Mouse (Mus musculus): Measurements from ENCODE around the gene Tsn.

Gene Tsn

DNA sequence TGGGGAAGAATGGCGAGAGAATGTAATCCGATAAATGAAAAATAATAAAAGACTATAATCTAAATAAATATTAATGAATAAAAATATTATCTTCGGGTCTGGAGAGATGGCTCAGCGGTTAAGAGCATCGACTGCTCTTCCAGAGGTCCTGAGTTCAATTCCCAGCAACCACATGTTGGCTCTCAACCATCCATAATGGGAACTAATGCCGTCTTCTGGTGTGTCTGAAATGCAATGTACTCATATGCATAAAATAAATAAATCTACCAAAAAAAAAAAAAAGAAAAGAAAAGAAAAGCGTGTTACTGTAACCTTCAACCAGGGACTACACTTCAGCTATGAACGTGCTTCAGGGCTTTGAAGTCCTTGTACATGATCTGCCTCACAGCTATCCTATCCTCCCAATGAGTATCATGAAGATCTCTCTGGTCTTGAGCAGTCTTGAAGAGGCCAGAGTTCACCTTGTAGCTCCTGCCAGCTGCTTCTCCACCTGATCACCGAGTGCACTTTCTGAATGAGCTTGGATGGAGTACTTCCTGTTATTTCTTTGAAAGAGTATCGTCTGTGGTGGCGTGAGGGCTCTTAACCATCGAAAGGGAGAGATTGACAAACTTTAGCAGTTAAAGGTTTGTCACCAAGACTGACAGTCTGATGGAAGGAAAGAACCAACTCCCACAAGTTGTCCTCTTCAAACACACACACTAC is at the start of gene Tsn:
TSS of gene Tsn (minus strand) at position 118 of the 705 bp plus-strand sequence.
- DNase-seq (ENCODE audit: low spot score in 2 of 2), result no peak

DNA sequence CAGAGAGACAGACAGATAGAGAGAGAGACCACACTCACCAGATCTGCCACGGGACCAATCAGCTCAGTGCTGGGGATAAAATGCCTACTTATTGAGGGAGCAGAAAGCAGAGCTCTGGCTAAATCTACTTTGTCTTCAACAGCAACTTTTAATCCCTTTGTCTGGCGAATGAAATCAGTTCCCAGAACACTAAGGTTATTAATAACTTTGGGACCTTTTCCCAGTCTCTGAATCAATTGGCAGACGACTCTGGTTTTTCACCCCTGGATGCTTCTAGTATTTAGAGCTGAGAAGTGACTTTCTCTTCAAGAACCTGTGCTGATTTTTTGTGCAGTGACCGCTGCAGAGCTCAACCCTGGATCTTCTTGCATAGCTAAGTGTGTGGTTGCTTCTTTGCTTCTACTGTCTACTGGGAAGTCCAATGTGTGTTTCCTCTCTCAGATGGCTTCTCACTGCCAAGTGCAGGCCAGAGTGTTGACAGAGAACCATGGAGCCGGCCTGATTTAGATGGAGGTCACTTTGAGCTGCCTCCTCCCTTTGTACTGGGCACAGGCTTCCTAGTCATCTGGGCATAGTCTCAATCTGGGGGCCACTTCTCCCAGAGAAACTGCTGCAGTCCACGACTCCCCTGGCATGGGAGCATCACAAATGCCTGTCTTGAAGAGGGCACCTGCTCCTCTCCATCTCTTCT is 47.7 kb upstream of the Tsn start:
- DNase-seq (ENCODE audit: low spot score in 2 of 2), result no peak

DNA sequence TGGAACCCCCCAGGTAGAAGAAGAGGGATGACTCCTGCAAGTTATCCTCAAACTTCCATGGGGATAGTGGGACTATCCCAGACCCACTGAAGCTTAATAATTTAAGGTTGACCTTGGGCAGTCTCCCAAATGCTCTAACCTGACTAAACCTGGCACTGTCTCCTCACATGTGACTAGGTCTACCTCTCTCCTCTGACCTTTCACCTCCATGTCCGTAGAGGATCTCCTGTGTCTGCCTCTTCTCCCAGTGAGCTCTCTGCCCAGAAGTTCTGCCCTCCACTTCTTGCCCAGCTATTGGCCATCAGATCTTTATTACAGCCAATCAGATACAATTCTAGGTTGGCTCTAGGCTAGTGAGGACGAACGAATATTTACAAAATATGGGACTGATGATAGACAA is 38.4 kb upstream of the Tsn start:
- DNase-seq (ENCODE audit: low spot score in 2 of 2), result no peak

DNA sequence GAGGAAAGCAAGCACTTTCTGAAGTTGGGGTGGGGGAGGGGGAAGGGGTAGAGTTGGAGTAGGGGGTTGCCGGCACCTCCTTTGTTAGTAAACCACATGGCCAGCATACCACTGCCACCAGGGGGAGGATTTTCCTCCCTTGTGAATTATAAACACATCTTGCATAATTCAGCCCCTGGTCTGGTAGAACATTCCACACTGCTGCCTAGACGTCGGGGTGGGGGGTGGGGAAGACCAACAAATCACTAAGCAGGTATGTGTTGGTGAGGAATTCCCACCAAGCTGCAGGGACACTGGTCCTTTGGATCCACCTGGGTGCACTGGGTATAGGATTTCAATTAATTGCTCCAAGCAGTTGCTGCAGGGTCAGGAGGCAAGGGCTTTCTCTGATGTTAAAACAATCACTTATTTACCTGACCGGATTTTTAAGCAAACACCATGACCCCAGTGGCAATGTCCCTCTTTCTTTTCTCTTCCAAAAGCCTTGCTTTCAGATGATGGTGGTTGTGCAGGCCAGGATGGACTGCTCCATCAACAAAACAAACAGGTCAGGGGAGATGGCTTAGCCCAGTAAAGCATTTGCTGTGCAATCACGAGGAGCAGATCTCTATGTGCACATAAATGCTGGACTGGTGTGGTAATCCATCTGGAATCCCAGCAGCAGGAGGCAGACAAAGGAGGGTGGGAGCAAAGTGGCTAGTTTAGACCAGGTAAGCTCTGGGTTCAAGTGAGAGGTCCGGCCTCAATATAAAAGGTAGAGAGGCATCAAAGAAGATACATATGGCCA is 32.3 kb upstream of the Tsn start:
- no peak for DNase-seq (ENCODE audit: low spot score in 2 of 2)

DNA sequence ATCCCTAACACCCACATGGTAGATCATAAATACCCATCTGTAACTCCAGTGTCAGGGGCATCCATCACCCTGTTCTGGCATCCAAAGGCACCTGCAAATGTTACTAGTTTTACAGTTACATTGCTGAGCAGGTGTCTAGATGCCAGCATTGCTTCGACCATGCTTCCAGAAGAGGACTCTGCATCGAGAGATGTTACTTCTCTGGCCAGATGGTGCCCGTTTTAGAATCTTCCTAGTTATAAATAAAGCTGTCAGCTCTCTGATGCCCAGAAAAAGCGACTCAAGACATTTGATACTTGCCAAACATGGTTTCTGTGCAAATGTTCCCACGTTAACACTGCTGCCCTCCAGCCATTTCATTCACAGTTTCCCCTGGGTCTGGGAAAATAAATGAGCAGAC is 26.4 kb upstream of the Tsn start:
- DNase-seq (ENCODE audit: low spot score in 2 of 2), result no peak

GRCm38 (mm10) chr1:118335847-118336246 is 24.3 kb upstream of the Tsn start:
- DNase-seq (ENCODE audit: low spot score in 2 of 2), result no peak

DNA sequence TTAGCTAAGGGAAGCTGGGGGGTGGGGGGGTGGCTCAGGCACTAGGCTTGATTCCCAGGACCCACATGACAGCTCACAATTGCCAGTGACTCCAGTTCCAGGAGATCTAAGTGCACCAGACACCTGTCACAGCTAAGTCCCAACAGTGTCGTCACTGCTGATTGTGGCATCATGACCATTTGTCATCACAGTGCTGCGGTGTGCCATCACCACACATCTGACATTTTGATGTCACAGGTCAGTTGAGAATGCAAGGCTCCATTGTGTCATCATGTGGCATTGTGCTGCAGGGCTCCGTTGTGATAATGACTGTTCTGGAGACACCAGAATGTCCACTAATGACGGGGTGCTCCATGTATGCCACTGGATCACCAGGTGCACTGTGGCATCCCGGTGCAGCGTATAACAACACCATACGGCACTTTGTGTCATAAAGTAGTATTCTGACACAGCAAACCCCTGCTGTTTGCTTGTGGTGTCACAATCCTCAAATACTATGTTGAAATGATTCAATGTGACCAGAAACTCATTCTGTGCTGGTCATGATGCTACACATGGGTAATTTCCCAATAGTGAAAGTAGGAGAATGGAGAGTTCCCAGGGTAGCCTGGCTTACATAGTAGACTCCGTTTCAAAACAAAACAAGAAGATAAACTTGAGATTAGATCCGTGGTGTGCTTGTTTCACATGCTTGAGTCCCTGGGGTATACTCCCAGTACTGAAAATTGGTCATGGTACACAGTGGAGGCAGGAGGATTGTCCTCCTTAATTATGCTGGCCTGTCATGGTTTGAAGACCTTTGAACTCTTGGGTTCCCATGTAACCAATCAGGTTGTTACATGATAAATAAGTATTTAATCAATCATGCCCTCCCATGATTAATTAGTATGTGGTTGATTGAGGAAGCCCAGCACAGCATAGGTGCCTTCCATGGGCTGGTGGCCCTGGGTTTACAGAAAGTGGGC is 23.5 kb upstream of the Tsn start:
- no peak for DNase-seq (ENCODE audit: low spot score in 2 of 2)

DNA sequence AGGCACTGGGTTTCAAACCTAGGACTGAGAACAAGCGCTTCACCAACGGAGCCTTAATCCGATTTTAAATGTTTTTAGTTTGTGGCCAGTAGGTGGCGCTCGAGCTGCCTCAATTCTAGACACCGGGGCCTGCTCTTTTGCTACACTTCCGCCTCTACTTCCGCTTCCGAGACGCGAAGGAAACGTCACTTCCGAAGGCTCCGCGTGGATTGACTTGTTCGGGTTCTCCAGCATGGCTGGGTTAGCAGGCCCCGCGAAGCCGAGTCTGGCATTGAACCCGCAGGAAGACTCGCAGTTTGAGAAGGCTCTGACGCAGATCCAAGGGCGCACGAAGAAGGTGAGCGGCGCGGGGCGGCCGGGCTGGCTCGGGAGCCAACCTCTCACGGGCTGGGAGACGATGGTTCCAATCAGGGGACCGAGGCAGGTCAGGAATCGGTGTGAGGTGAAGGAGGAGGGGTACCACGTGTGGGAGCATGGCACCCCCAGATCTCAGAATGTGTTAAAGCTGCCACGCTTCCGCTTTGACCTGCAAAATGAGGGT is 10.2 kb upstream of the Tsn start, which contains the start of gene Nifk:
TSS of gene Nifk (plus strand) at position 179 of the 541 bp plus-strand sequence.
- DNase-seq (ENCODE audit: low spot score in 2 of 2), result peak; percentile 77 to 87

GRCm38 (mm10) chr1:118320696-118321095 is 9.2 kb upstream of the Tsn start:
- peak; percentile 13 to 45 for DNase-seq (ENCODE audit: low spot score in 2 of 2)

DNA sequence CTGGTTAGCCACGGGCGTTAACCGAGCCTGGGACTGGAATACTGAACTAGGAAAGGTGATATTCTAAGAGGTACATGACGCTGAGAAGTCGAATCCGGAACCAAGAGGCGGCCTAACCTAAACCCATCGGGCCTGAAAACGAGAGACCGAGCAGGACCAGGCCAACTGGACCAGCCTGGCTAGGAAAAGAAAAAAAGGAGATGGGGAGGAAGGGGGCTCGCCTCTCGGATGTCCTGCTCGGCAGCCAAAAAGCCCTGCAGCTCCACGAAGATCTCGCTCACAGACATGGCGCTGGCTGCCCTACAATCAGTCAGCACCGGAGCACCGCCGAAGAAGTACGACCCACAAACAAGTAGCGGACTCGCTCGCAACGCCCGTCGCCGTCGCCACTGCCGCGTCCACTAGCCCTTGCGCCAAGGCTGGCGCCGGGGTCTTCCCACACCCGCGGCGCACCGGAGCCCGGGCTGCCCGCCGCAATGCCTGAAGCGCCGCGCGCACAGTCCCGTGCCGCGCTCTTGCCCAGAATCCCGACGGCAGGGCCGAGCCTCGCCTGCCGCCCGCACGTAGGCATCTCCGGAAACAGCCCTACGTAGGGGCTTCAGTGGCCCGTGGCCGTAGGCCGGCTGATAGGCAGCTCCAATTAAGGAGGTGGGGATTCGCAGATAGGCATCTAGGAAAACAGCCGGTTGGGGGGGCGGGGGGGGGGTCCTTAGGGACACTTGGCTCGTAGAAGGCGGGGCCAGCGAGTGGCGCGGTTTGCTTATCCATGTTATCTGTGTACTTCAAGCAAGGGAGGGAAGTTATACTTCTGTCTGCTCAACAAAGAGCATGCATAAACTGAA is 538 bp downstream of the Tsn start:
- peak; percentile 72 to 80 for DNase-seq (ENCODE audit: low spot score in 2 of 2)

GRCm38 (mm10) chr1:118297719-118298118 is 13.8 kb downstream of the Tsn start:
- no peak for DNase-seq (ENCODE audit: low spot score in 2 of 2)

GRCm38 (mm10) chr1:118296673-118297072 is 14.9 kb downstream of the Tsn start:
- no peak for DNase-seq (ENCODE audit: low spot score in 2 of 2)

DNA sequence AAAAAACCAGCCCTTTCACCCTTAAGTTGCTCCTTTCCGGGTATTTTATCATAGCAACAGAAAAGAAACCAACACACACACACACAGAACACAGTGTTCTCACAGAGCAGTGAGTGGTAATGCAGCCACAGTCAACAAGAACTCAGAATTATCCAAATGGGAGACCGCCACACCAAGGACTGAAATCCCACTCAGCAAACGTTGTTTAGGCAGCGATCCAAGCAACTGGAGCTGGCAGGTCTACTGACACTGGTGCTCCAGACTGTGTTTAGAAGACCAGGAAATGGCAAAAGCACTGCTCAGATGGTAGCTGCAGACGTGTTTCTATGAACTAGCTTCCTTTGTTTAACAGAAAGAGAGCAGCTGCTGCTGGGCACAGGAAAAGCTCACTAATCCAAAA is 16.7 kb downstream of the Tsn start:
- DNase-seq (ENCODE audit: low spot score in 2 of 2), result no peak

- DNase-seq (ENCODE audit: low spot score in 2 of 2), result no peak
Observed at GRCm38 (mm10) chr1:118294192-118294591, 17.3 kb downstream of the Tsn start.

DNA sequence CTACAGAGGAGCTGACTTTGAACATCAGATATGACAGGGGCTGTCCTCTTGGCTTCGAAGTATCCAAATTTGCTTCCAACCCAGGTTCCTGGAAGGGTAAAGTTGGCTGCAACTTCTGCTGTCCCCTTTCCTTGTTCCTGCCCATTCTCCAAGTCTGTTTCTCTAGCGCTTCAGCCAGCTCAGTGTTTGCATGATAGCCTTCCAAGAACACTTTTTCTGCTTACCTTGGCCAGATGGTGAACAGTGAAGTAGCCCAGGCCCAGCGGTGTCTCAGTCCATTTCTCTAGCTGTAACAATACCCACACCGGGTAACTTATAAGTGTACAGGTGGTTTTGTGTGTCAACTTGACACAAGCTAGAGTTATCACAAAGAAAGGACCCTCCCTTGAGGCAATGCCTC is 19.2 kb downstream of the Tsn start:
- no peak for DNase-seq (ENCODE audit: low spot score in 2 of 2)

GRCm38 (mm10) chr1:118275139-118275538 is 36.4 kb downstream of the Tsn start:
- DNase-seq (ENCODE audit: low spot score in 2 of 2), result no peak

GRCm38 (mm10) chr1:118251931-118252330 is 59.6 kb downstream of the Tsn start:
- no peak for DNase-seq (ENCODE audit: low spot score in 2 of 2)
